Mouse (Mus musculus): ENCODE data around the gene Irak3. TPM values are rescaled to one million over a fixed set of nuclear protein-coding genes. Genes with fewer than 3 reads are reported as not detected.

Irak3 gene
- not detected in 2 replicates for total RNA-seq (2012; rRNA removed)
- polyA plus RNA-seq (2012; ENCODE audit: insufficient read depth in 1 of 2, insufficient read length in 2 of 2, low read depth in 1 of 2, low replicate concordance in 2 of 2, missing spikeins in 1 of 2), result under 1 TPM in 1 of 2 experiments, not detected in 1; 0.47 TPM

DNA sequence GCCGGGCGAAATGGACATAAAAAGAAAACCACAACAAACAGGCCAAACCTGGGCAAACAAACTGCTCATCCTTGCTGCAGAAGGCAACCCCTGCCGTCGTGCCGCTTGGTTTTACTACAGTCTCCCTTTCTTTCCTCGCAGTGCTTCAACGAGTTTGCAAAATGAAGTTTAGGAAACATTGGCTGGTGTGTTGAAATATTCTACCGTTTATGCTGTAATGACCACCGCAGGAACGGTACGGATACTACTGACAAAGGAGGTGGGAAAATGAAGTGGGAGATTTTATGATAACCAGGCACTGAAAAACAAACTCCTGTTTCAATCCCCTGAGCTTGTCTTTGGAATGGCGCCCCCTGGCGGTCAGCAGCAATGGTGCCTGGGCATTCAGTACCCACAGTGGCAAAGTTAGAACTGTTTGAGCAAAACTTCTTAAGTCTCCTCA is at the start of gene Irak3:
Gene Irak3, minus strand, starts transcription at position 170 of the 442 bp plus-strand sequence.
- TF ChIP-seq SMC3 (IDR thresholded peaks at IDR 0.05; ENCODE audit: low read depth, low read length) (peak; percentile 75), POLR2AphosphoS2 (IDR thresholded peaks at IDR 0.05; ENCODE audit: low read length) (no peak), TCF12 (IDR thresholded peaks at IDR 0.05; ENCODE audit: low read depth, low read length) (no peak), SIN3A (IDR thresholded peaks at IDR 0.05; ENCODE audit: low read length) (no peak), MYC (IDR thresholded peaks at IDR 0.05; ENCODE audit: low read depth, low read length) (no peak), BHLHE40 (IDR thresholded peaks at IDR 0.05; ENCODE audit: borderline replicate concordance, low read depth, low read length) (no peak), USF1 (IDR thresholded peaks at IDR 0.05; ENCODE audit: low read depth, low read length) (no peak), TBP (IDR thresholded peaks at IDR 0.05; ENCODE audit: low read depth, low read length) (no peak), UBTF (IDR thresholded peaks at IDR 0.05; ENCODE audit: borderline replicate concordance, insufficient read depth, low read depth, low read length) (no peak), CTCF (IDR thresholded peaks at IDR 0.05 in 2 of 3, conservative IDR thresholded peaks at IDR 0.05 in 1 of 3; ENCODE audit: control insufficient read depth in 1 of 3, insufficient read depth in 1 of 3, low read depth in 2 of 3, low read length in 3 of 3, poor library complexity in 1 of 3, severe bottlenecking in 1 of 3) (peak; percentile 85 to 95 (median 94)), ZMIZ1 (IDR thresholded peaks at IDR 0.05; ENCODE audit: low read depth, low read length) (no peak), E2F4 (IDR thresholded peaks at IDR 0.05; ENCODE audit: borderline replicate concordance, low read depth, low read length) (no peak), GATA1 (IDR thresholded peaks at IDR 0.05; ENCODE audit: low read depth, low read length) (peak; percentile 12; the same call in 1 of the 2 replicates), ELF1 (IDR thresholded peaks at IDR 0.05; ENCODE audit: low read depth, low read length) (no peak), ZC3H11A (IDR thresholded peaks at IDR 0.05; ENCODE audit: low read depth, low read length) (peak; percentile 48), RAD21 (IDR thresholded peaks at IDR 0.05; ENCODE audit: low read depth, low read length) (peak; percentile 52), POLR2A (IDR thresholded peaks at IDR 0.05; ENCODE audit: control insufficient read depth in 1 of 2, insufficient read depth in 1 of 2, low read depth in 1 of 2, low read length in 2 of 2, poor library complexity in 1 of 2) (no peak), MXI1 (IDR thresholded peaks at IDR 0.05; ENCODE audit: low read depth, low read length) (no peak)
- Histone ChIP-seq H3K9ac (ENCODE audit: control insufficient read depth, low read depth, low read length, poor library complexity, severe bottlenecking) (no peak within 1 kb of the TSS), H3K4me1 (ENCODE audit: control insufficient read depth in 1 of 2, insufficient read depth in 2 of 2, low read length in 2 of 2) (0 out of 4 replicates have a peak, but pooled peaks cover 0 to 2% of the 10 kb centered on the region in 2 experiments), H3K36me3 (ENCODE audit: control insufficient read depth in 1 of 2, insufficient read depth in 2 of 2, low read length in 2 of 2) (no peaks in the 10 kb centered on the region), H3K4me3 (ENCODE audit: control insufficient read depth in 1 of 2, insufficient read depth in 1 of 2, low read depth in 2 of 2, low read length in 2 of 2) (no peak within 1 kb of the TSS), H3K9me3 (replicated peaks; ENCODE audit: insufficient read depth, low read length) (no peaks in the 10 kb centered on the region), H3K27ac (ENCODE audit: control insufficient read depth, low read depth, low read length) (no peak within 1 kb of the TSS), H3K27me3 (ENCODE audit: control insufficient read depth in 1 of 2, insufficient read depth in 2 of 2, low read length in 2 of 2) (peaks cover 0 to 2% of the 10 kb centered on the region in 2 experiments; a peak in 2 of 4 replicates), H3K79me2 (ENCODE audit: control insufficient read depth, insufficient read depth, low read length, poor library complexity) (no peaks in the 10 kb centered on the region)
- peak; percentile 68 for DNase-seq (ENCODE audit: low read depth, low spot score)

DNA sequence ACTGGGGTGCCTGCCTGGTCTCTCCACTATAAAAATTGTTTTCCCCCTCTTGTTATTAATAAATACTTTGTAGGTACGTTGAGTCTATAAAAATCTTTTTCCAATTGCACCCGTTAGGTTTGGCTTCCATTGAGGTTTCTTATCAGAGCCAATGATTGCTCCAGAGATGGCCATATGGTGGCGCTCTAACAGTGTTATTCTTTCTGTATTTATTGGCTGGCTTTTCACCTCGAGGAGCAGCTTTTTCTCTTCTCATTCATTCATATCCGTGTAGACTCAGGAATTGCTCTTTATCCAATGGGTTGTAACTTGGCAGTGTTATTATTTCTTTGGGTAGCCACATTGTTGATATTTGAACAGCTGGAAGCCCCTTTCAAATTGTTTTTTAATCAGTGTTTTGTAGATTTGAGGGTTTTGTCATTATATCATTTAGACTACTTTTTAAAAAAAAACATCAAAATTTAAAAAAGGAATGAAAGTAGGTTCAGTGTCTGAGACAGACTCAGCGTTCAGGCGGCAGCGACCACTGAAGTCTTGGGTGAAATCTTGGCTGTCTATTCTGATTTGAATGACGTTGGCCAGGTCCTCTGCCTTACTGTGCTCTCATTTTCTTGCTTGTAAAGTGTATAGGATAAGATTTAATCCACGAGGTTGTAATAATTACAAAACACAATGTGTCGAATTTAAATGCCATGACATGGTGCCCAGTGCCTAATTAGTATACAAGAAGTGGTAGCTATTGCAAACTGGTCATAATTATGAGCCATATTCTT is 49.2 kb upstream of the Irak3 start:
- peak; percentile 41 for DNase-seq (ENCODE audit: low read depth, low spot score)
- H3K27ac ChIP-seq (ENCODE audit: control insufficient read depth, low read depth, low read length), result no peak overlapping the region
- no peaks in the 10 kb centered on the region for H3K79me2 ChIP-seq (ENCODE audit: control insufficient read depth, insufficient read depth, low read length, poor library complexity)
- H3K4me1 ChIP-seq (ENCODE audit: control insufficient read depth in 1 of 2, insufficient read depth in 2 of 2, low read length in 2 of 2), result no peaks in the 10 kb centered on the region
- no peak overlapping the region for H3K9ac ChIP-seq (ENCODE audit: control insufficient read depth, low read depth, low read length, poor library complexity, severe bottlenecking)
- H3K27me3 ChIP-seq (ENCODE audit: control insufficient read depth in 1 of 2, insufficient read depth in 2 of 2, low read length in 2 of 2), result no peaks in the 10 kb centered on the region; a peak in 1 of 4 replicates
- no peaks in the 10 kb centered on the region for H3K9me3 ChIP-seq (replicated peaks; ENCODE audit: insufficient read depth, low read length)
- no peaks in the 10 kb centered on the region for H3K36me3 ChIP-seq (ENCODE audit: control insufficient read depth in 1 of 2, insufficient read depth in 2 of 2, low read length in 2 of 2)
- no peak overlapping the region for H3K4me3 ChIP-seq (ENCODE audit: control insufficient read depth in 1 of 2, insufficient read depth in 1 of 2, low read depth in 2 of 2, low read length in 2 of 2)
- TF ChIP-seq CTCF (IDR thresholded peaks at IDR 0.05 in 2 of 3, conservative IDR thresholded peaks at IDR 0.05 in 1 of 3; ENCODE audit: control insufficient read depth in 1 of 3, insufficient read depth in 1 of 3, low read depth in 2 of 3, low read length in 3 of 3, poor library complexity in 1 of 3, severe bottlenecking in 1 of 3) (peak; percentile 10 to 65 (median 33); a peak in 2 of 6 replicates), RAD21 (IDR thresholded peaks at IDR 0.05; ENCODE audit: low read depth, low read length) (peak; percentile 41), ELF1 (IDR thresholded peaks at IDR 0.05; ENCODE audit: low read depth, low read length) (no peak), SMC3 (IDR thresholded peaks at IDR 0.05; ENCODE audit: low read depth, low read length) (peak; percentile 37; the same call in 1 of the 2 replicates), GATA1 (IDR thresholded peaks at IDR 0.05; ENCODE audit: low read depth, low read length) (peak; percentile 65)

Measured in MEL (cell line).